Mouse (Mus musculus) testis, adult 2 months (tissue): ENCODE results near the gene Col16a1.

Experiments
- CTCF ChIP-seq: fragments of 200-500 bp; IDR thresholded peaks from 2 replicates; pipeline ENCODE4 v1.5.1; 2012; ENCODE audit warnings: low read depth, mild to moderate bottlenecking, inconsistent platforms, low read length, moderate library complexity; ENCODE audit not compliant: control insufficient read depth, insufficient read depth, insufficient replicate concordance
- POLR2A ChIP-seq: fragments of 200-500 bp; IDR thresholded peaks from 2 replicates; pipeline ENCODE4 v1.6.1; 2012; ENCODE audit warnings: low read depth, mild to moderate bottlenecking, inconsistent platforms, low read length, moderate library complexity; ENCODE audit not compliant: control insufficient read depth

GRCm38 (mm10) chr4:130123020-130123419 is 75.4 kb downstream of the Col16a1 start:
- TF ChIP-seq POLR2A (no peak), CTCF (no peak)
